Mouse (Mus musculus): ENCODE measurements around the gene Moap1. TPM values are rescaled to one million over a fixed set of nuclear protein-coding genes. Genes with fewer than 3 reads are reported as not detected.

The Moap1 gene
- total RNA-seq, 2 experiments from 2014 or later: 37.4 to 38.3 TPM

- intact Hi-C loops (cut with DNase I): no loop called here
- DNase-seq (ENCODE audit: low spot score in 2 of 2): no peak
Observed at GRCm38 (mm10) chr12:102748256-102748655, 4.8 kb upstream of the Moap1 start.

- DNase-seq (ENCODE audit: low spot score in 2 of 2): no peak
- intact Hi-C loops (cut with DNase I): no loop called here
Observed at GRCm38 (mm10) chr12:102744839-102745238, 1.4 kb upstream of the Moap1 start.

GRCm38 (mm10) chr12:102743036-102743588, 349 bp downstream of the Moap1 start:
- DNase-seq (ENCODE audit: low spot score in 2 of 2): peak; percentile 37
- intact Hi-C loops (cut with DNase I): no loop called here

- DNase-seq (ENCODE audit: low spot score in 2 of 2): no peak
- intact Hi-C loops (cut with DNase I): no loop called here
Observed at GRCm38 (mm10) chr12:102742056-102742455, 1.4 kb downstream of the Moap1 start.

GRCm38 (mm10) chr12:102740285-102740684, 3.2 kb downstream of the Moap1 start:
- no peak for DNase-seq (ENCODE audit: low spot score in 2 of 2)
- intact Hi-C loops (cut with DNase I): no loop called here

GRCm38 (mm10) chr12:102739096-102739495, 4.4 kb downstream of the Moap1 start:
- intact Hi-C loops (cut with DNase I): no loop called here
- DNase-seq (ENCODE audit: low spot score in 2 of 2): no peak

GRCm38 (mm10) chr12:102733381-102733780, 10.1 kb downstream of the Moap1 start:
- intact Hi-C loops (cut with DNase I): no loop called here
- peak; percentile 67 to 69 for DNase-seq (ENCODE audit: low spot score in 2 of 2)

GRCm38 (mm10) chr12:102730798-102731619, 12.5 kb downstream of the Moap1 start:
- intact Hi-C loops (cut with DNase I): no loop called here
- no peak for DNase-seq (ENCODE audit: low spot score in 2 of 2)

GRCm38 (mm10) chr12:102729855-102730797, 13.3 kb downstream of the Moap1 start:
- intact Hi-C loops (cut with DNase I): no loop called here
- DNase-seq (ENCODE audit: low spot score in 2 of 2): peak; percentile 76 to 90

- intact Hi-C loops (cut with DNase I): no loop called here
Observed at GRCm38 (mm10) chr12:102725761-102726175, 17.7 kb downstream of the Moap1 start.

GRCm38 (mm10) chr12:102725146-102725545, 18.3 kb downstream of the Moap1 start:
- DNase-seq (ENCODE audit: low spot score in 2 of 2): no peak
- intact Hi-C loops (cut with DNase I): no loop called here

More at GRCm38 (mm10) chr12:102725761-102726175, 17.7 kb downstream of the Moap1 start:
- no peak for DNase-seq (ENCODE audit: low spot score in 2 of 2)

GRCm38 (mm10) chr12:102723861-102724260, 19.6 kb downstream of the Moap1 start:
- peak; percentile 66 to 87 for DNase-seq (ENCODE audit: low spot score in 2 of 2)
- intact Hi-C loops (cut with DNase I): no loop called here

- DNase-seq (ENCODE audit: low spot score in 2 of 2): no peak
- intact Hi-C loops (cut with DNase I): no loop called here
Observed at GRCm38 (mm10) chr12:102722966-102723365, 20.5 kb downstream of the Moap1 start.

- intact Hi-C loops (cut with DNase I): no loop called here
- no peak for DNase-seq (ENCODE audit: low spot score in 2 of 2)
Observed at GRCm38 (mm10) chr12:102722451-102722850, 21.0 kb downstream of the Moap1 start.

GRCm38 (mm10) chr12:102719552-102720315, 23.7 kb downstream of the Moap1 start:
- DNase-seq (ENCODE audit: low spot score in 2 of 2): peak in 1 of 2 experiments; percentile 62
- intact Hi-C loops (cut with DNase I): loop anchor here (5.0 kb wide), 1 partner anchor 237 kb away; no protein-coding TSS in a partner anchor

- intact Hi-C loops (cut with DNase I): loop anchor here (5.0 kb wide), 1 partner anchor 233 kb away; no protein-coding TSS in a partner anchor
- DNase-seq (ENCODE audit: low spot score in 2 of 2): no peak
Observed at GRCm38 (mm10) chr12:102714654-102715395, 28.6 kb downstream of the Moap1 start.

GRCm38 (mm10) chr12:102714116-102714515, 29.3 kb downstream of the Moap1 start:
- no peak for DNase-seq (ENCODE audit: low spot score in 2 of 2)
- intact Hi-C loops (cut with DNase I): no loop called here

- intact Hi-C loops (cut with DNase I): no loop called here
Observed at GRCm38 (mm10) chr12:102713153-102713865, 30.2 kb downstream of the Moap1 start.

More at GRCm38 (mm10) chr12:102713153-102713865, 30.2 kb downstream of the Moap1 start:
- no peak for DNase-seq (ENCODE audit: low spot score in 2 of 2)
